Mouse (Mus musculus) intestine, embryonic 16.5 days (tissue): ENCODE results near the gene Slc35b1. TPM values are rescaled to one million over a fixed set of nuclear protein-coding genes. Genes with fewer than 3 reads are reported as not detected.
"Not testable (repeated sequence)": the region's sequence is repeated elsewhere in the genome, so short reads cannot be mapped to it uniquely, and the experiment has no call there.

Experiments used
- ATAC-seq: fragments of 200-750 bp; cut with Nextera tagmentation; 2 replicates; pipeline ENCODE4 v1.8.0; 2017; ENCODE audit warnings: moderate TSS enrichment, moderate library complexity
- H3K27ac ChIP-seq: fragments of 300-500 bp; sonication (generic); 2 replicates; pipeline ENCODE4 v1.5.1; 2014; ENCODE audit warnings: mild to moderate bottlenecking, low read length
- H3K27me3 ChIP-seq: fragments of 300-500 bp; sonication (generic); replicated peaks from 2 replicates; pipeline ENCODE4 v1.6.1; 2014; ENCODE audit warnings: low read length, control low read depth, mixed read lengths; ENCODE audit not compliant: control insufficient read depth, insufficient read depth
- H3K36me3 ChIP-seq: fragments of 300-500 bp; sonication (generic); 2 replicates; pipeline ENCODE4 v1.6.1; 2014; ENCODE audit warnings: low read length, control low read depth; ENCODE audit not compliant: control insufficient read depth, insufficient read depth
- H3K4me1 ChIP-seq: fragments of 300-500 bp; sonication (generic); 2 replicates; pipeline ENCODE4 v1.6.1; 2014; ENCODE audit warnings: low read length, control low read depth, mixed read lengths; ENCODE audit not compliant: control insufficient read depth, insufficient read depth
- H3K4me2 ChIP-seq: fragments of 300-500 bp; sonication (generic); 2 replicates; pipeline ENCODE4 v1.6.1; 2014; ENCODE audit warnings: low read depth, low read length, control low read depth
- H3K4me3 ChIP-seq: fragments of 300-500 bp; sonication (generic); 2 replicates; pipeline ENCODE4 v1.5.1; 2014; ENCODE audit warnings: mild to moderate bottlenecking, low read length
- H3K9ac ChIP-seq: fragments of 300-500 bp; sonication (generic); 2 replicates; pipeline ENCODE4 v1.6.1; 2014; ENCODE audit warnings: low read depth, low read length
- H3K9me3 ChIP-seq: fragments of 300-500 bp; sonication (generic); 2 replicates; pipeline ENCODE4 v1.6.1; 2016; ENCODE audit warnings: low read length, control low read depth; ENCODE audit not compliant: control insufficient read depth
- WGBS: fragments of 180-500 bp; shearing (Covaris S2); extraction: QIAGEN DNeasy Blood & Tissue Kit; methylation state at CpG from one replicate; pipeline ENCODE4 v1.1.7; 2014; 5-methylcytosine and 5-hydroxymethylcytosine counted together
- polyA plus RNA-seq: library from polyadenylated mRNA; unstranded; fragments of >200 nt; fragmentation: Nextera tagmentation; extraction: Ambion mirVana; gene quantifications from 2 replicates; pipeline ENCODE4 v1.2.1, GENCODE M21; 2015

The Slc35b1 gene
- polyA plus RNA-seq, 1 experiment from 2014 or later: 116 TPM

DNA sequence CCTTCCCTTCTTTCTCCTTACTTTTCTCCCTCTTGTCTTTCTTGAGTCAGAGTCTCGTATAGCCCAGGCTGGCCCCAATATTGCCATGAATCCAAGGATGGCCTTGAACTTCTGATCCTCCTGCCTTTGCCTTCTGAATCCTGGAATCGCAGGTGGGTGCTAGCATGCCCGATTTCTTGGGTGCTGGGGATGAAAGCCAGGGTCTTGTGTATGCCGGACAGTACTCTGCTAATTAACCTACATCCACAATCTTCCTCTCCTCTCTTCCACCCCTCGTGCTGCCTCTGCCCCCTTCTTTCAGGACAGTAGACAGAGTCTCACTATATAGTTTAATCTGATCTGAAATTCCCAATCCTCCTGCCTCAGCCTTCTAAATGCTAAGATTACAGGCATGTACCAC, 17.1 kb downstream of the Slc35b1 start:
- H3K4me3 ChIP-seq: no peak overlapping the region
- H3K9ac ChIP-seq: no peak overlapping the region
- H3K27ac ChIP-seq: no peak overlapping the region
- H3K36me3 ChIP-seq: no peaks in the 10 kb centered on the region
- no peak for ATAC-seq
- 85% methylated on average over 5 of the region's 5 CpGs for WGBS
- no peaks in the 10 kb centered on the region for H3K4me1 ChIP-seq
- no peaks in the 10 kb centered on the region for H3K9me3 ChIP-seq
- no peak overlapping the region for H3K4me2 ChIP-seq
- no peaks in the 10 kb centered on the region for H3K27me3 ChIP-seq

DNA sequence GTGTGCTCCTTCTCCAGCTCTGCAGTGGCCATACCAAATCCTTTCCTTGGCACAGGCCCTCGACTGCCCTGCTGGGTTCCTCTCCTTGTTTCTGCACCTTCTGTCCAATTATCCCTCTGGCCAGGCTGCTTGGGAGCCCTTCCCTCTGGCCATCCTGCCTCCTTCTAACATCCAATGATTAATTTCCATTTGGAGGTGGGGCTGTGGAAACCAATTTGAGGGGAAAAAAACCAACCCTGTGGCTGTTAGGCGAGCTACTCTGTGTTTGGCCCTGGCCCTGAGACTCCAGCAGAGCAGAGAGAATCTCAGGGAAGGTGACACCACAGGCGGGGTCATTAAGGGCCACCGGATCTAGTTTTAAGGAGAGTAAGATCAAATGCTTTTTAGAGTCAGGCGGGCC, 17.7 kb downstream of the Slc35b1 start:
- Histone ChIP-seq H3K27ac (0 out of 2 replicates have a peak overlapping the region, but pooled peaks have one; percentile 11), H3K9ac (no peak overlapping the region)

DNA sequence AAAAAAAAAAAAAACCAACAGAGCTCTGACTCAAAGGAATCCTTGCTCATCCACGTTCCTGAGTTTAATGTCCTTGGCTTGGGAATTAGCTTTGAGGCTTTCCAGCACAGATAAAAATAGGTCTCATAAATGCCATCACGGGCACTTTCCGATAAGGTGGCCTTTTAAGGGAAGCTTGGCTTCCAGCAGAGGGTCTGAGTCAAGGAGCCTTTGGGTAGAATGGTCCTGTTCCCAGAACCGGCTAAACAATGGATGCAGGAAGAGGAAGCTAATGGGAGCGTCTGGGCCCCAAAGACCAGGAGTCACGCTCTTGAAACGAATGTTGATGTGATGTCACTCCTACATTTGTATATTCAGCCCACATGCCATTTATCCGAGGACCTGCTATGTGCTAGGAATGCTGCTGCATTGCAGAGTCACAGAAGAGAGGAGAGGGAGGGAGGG, 18.2 kb downstream of the Slc35b1 start:
- 26% methylated on average over 8 of the region's 8 CpGs for WGBS
- ATAC-seq: peak; percentile 38; the same call in 1 of the 2 replicates
- H3K9ac ChIP-seq: no peak overlapping the region
- no peaks in the 10 kb centered on the region for H3K27me3 ChIP-seq
- no peak overlapping the region for H3K4me2 ChIP-seq
- H3K27ac ChIP-seq: no peak overlapping the region
- H3K4me1 ChIP-seq: no peaks in the 10 kb centered on the region
- H3K9me3 ChIP-seq: no peaks in the 10 kb centered on the region
- H3K4me3 ChIP-seq: no peak overlapping the region
- H3K36me3 ChIP-seq: no peaks in the 10 kb centered on the region

More for the DNA sequence above, 17.7 kb downstream of the Slc35b1 start:
- H3K4me1 ChIP-seq: no peaks in the 10 kb centered on the region
- H3K4me3 ChIP-seq: no peak overlapping the region
- H3K4me2 ChIP-seq: no peak overlapping the region
- H3K36me3 ChIP-seq: no peaks in the 10 kb centered on the region
- H3K9me3 ChIP-seq: no peaks in the 10 kb centered on the region
- WGBS: 32% methylated on average over 5 of the region's 5 CpGs
- H3K27me3 ChIP-seq: no peaks in the 10 kb centered on the region
- no peak for ATAC-seq

DNA sequence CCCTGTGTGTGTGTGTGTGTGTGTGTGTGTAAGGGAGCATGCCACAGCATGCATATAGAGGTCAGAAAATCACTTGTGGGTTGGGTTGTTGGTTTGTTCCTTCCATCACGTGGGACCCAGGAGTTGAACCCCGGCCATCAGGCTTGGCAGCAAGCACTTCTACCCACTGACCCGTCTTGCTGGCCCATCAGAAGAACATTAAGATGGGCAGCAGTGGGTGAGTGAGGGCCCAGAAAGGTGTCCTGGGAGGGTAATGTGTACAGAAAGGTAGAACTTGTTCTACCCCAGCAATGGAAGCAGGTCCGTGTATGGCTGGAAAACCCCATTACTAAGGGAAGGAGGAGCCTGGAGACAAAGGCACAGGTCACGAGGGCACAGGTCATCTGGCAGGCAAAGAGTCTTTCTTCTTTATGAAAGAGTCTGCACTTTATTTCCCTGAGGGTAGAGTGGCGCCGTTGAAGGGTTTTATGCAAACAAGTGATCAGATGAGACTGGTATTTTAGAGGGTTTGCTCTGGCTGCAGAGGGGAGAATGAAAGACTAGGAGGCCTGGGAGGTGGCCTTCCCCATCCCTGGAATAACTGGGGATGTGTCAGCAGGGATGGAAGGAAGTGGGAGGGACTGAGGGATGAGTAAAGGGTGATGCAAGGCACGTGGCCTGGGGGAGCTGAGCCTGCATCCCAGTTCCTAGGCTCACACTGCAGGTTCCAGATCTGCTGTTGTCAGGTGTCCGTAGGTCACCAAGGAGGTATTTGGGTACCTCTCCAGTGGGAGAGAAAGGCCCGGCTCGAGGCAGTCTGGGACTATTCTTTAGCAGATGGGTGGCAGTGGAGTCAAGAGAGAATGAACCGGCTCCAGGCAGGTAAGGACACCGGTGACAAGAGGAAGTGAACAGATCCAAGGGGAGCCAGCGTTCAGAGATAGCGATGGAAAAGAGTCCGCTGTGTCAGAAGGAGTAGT, 19.2 kb downstream of the Slc35b1 start:
- Histone ChIP-seq H3K4me3 (no peak overlapping the region), H3K4me1 (no peaks in the 10 kb centered on the region), H3K9ac (no peak overlapping the region), H3K9me3 (no peaks in the 10 kb centered on the region), H3K4me2 (no peak overlapping the region), H3K27ac (no peak overlapping the region), H3K36me3 (no peaks in the 10 kb centered on the region), H3K27me3 (no peaks in the 10 kb centered on the region)
- no peak for ATAC-seq
- WGBS: 72% methylated on average over 16 of the region's 16 CpGs

DNA sequence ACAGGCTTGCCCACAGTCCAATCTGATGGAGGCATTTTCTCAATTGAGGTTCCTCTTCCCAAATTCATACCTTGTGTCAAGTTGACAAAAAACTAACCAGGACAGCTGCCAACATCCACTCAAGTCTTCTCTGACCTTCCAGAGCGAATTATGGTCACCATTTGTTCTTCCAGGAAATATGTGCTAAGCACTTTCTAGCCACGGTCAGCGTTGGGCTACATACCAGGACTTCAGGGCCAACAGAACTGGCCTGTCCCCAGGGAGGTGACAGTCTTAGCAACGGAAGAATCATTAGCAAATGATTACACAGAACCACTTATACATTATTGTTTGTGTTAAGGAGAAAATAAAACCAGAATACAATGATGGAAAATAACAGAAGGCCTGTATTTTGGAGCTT, 21.3 kb downstream of the Slc35b1 start:
- Histone ChIP-seq H3K36me3 (no peaks in the 10 kb centered on the region), H3K4me2 (no peak overlapping the region), H3K27ac (no peak overlapping the region), H3K4me1 (no peaks in the 10 kb centered on the region), H3K9ac (no peak overlapping the region), H3K27me3 (no peaks in the 10 kb centered on the region), H3K4me3 (no peak overlapping the region), H3K9me3 (no peaks in the 10 kb centered on the region)
- ATAC-seq: no peak
- WGBS: 64% methylated on average over 4 of the region's 4 CpGs

DNA sequence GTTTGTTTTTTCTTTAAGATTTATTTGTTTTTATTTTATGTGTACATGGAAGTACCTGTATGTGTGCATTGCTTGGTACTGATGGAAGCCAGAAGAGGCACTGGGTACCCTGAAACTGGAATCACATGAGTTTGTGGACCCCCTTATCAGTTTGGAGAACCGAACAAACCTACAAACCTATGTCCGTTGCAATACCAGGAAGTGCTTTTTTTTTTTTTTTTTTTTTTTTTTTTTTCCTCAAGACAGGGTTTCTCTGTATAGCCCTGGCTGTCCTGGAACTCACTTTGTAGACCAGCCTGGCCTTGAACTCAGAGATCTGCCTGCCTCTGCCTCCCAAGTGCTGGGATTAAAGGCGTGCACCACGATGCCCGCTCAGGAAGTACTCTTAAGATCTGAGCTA, 21.9 kb downstream of the Slc35b1 start:
- H3K9me3 ChIP-seq, H3K4me3 ChIP-seq, H3K27me3 ChIP-seq, ATAC-seq, H3K36me3 ChIP-seq, H3K4me2 ChIP-seq, H3K4me1 ChIP-seq, H3K9ac ChIP-seq, H3K27ac ChIP-seq: not testable (repeated sequence)
- WGBS: 92% methylated on average over 5 of the region's 5 CpGs

DNA sequence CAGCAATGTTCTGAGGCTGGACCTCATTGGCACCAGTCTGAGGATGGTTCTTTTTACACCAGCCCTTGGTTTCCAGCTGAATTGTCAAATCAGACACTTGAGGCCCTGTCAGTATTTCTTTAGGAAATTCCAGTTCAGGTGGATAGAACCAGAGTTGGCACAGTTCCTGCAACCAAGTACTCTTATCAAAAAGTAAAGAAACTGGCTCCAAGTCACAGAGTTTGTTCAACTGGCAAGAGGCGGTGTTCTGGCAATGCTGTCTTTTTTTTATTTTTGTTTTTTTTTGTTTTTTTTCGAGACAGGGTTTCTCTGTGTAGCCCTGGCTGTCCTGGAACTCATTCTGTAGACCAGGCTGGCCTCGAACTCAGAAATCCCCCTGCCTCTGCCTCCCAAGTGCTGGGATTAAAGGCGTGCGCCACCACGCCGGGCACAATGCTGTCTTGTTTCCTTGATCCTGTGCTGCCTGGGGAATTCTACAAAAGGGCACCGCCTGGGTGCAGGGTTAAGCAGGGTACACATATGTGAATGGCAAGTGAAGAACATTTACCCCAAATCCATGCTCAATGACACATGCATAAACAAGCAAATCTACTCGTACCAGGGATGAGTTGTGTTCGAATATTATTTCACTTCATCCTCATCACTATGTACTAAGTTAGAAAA, 25.1 kb downstream of the Slc35b1 start:
- Histone ChIP-seq H3K27ac (no peak overlapping the region), H3K4me3 (no peak overlapping the region), H3K9me3 (no peaks in the 10 kb centered on the region), H3K36me3 (no peaks in the 10 kb centered on the region), H3K4me2 (no peak overlapping the region), H3K27me3 (0 out of 2 replicates have a peak, but pooled peaks cover 2% of the 10 kb centered on the region), H3K9ac (no peak overlapping the region), H3K4me1 (no peaks in the 10 kb centered on the region)
- no peak for ATAC-seq
- WGBS: 89% methylated on average over 10 of the region's 10 CpGs

DNA sequence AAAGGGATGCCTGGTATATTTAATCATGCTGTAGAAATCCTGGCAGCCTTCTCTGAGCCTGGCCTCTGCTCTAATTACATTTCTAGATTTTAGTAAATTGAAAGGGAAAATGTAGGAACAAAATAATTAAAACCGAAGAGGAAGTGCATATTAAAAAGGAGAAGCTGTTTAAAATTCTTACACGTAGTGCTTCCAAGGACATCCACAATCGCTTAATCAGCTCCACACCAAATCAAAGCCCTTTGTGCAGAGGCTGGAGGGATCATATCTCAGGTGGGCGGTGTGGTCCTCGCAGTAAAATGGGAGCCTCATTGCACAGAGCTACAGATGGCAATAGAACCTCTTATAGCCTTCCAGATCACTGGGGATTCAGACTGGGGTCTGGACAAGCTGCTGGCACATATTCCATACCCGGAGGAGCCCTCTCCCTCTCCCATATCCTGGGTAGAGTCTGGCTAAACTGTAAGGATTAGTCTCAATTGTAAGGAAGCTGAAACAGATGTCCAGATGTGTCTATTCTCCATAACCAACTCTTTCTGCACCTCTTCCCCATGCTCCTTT, 27.0 kb downstream of the Slc35b1 start:
- H3K4me2 ChIP-seq: no peak overlapping the region
- no peaks in the 10 kb centered on the region for H3K36me3 ChIP-seq
- 0 out of 2 replicates have a peak, but pooled peaks cover 2% of the 10 kb centered on the region for H3K27me3 ChIP-seq
- no peak for ATAC-seq
- H3K9me3 ChIP-seq: no peaks in the 10 kb centered on the region
- no peak overlapping the region for H3K27ac ChIP-seq
- peaks cover 9% of the 10 kb centered on the region for H3K4me1 ChIP-seq
- no peak overlapping the region for H3K9ac ChIP-seq
- 64% methylated on average over 6 of the region's 6 CpGs for WGBS
- no peak overlapping the region for H3K4me3 ChIP-seq

DNA sequence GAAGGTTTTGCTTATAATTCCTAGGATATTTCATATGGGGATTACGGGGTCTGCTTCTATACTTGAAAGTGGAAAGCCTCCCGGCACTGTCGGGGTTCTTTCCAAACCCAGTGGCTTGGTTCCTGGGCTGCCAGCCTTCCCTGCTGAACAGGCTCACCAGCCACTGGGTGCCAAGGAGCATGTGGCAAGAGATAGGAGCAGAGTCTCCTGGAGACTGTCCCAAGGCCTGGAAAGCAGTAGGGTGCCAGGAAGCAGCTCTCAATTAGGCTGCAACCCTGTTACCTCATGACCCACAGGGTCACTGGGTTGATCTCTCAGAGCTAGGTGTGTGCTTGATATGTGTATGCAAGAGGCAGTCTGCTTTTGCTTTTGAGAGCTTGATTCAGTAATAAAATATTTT, 28.1 kb downstream of the Slc35b1 start:
- whole genome bisulfite sequencing: 91% methylated on average over 3 of the region's 3 CpGs
- no peak for ATAC-seq
- no peaks in the 10 kb centered on the region for H3K9me3 ChIP-seq
- H3K36me3 ChIP-seq: no peaks in the 10 kb centered on the region
- H3K4me3 ChIP-seq: no peak overlapping the region
- H3K27me3 ChIP-seq: 0 out of 2 replicates have a peak, but pooled peaks cover 2% of the 10 kb centered on the region
- no peak overlapping the region for H3K4me2 ChIP-seq
- peaks cover 9% of the 10 kb centered on the region for H3K4me1 ChIP-seq
- no peak overlapping the region for H3K27ac ChIP-seq
- no peak overlapping the region for H3K9ac ChIP-seq
